Mouse (Mus musculus): ENCODE measurements around the gene Cysrt1. TPM values are rescaled to one million over a fixed set of nuclear protein-coding genes. Genes with fewer than 3 reads are reported as not detected.

Gene Cysrt1
- polyA plus RNA-seq, 1 experiment from 2014 or later: 0.59 TPM

DNA sequence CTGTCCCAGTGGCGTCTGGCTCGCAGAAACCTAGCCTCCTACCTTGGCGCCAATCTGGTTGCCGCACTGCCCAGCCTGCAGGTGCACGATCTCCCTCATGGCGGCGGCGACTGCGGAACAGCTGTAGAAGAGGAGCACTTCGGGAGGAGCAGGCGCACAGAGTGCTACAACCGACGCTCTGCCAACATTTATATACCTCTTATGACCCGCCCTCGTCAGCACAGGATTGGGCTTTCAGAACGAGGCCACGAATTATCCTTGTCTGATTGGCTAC is 17.8 kb downstream of the Cysrt1 start, which contains the start of gene Tubb4b:
Tubb4b (minus strand) TSS at position 211 of the 274 bp plus-strand sequence.
- peak within 1 kb of the TSS; percentile 89 for H3K4me3 ChIP-seq (replicated peaks; ENCODE audit: low read length)
- ATAC-seq (ENCODE audit: low FRiP score) (no peak), DNase-seq (ENCODE audit: low spot score) (no peak)
- WGBS: 0% methylated on average over 17 of the region's 17 CpGs
- H3K27ac ChIP-seq: peak within 1 kb of the TSS; percentile 95
- no peaks in the 10 kb centered on the region for H3K27me3 ChIP-seq (ENCODE audit: control insufficient read depth, insufficient read depth, low read length)
- peak within 1 kb of the TSS; percentile 87 for H3K9ac ChIP-seq
- H3K4me1 ChIP-seq (replicated peaks; ENCODE audit: control insufficient read depth, insufficient read depth, low read length): peaks cover 18% of the 10 kb centered on the region
- no peaks in the 10 kb centered on the region for H3K9me3 ChIP-seq (ENCODE audit: control insufficient read depth, low read length)
- peaks cover 9% of the 10 kb centered on the region for H3K36me3 ChIP-seq (replicated peaks; ENCODE audit: control insufficient read depth, insufficient read depth)
- peak within 1 kb of the TSS; percentile 86 for H3K4me2 ChIP-seq (replicated peaks)

DNA sequence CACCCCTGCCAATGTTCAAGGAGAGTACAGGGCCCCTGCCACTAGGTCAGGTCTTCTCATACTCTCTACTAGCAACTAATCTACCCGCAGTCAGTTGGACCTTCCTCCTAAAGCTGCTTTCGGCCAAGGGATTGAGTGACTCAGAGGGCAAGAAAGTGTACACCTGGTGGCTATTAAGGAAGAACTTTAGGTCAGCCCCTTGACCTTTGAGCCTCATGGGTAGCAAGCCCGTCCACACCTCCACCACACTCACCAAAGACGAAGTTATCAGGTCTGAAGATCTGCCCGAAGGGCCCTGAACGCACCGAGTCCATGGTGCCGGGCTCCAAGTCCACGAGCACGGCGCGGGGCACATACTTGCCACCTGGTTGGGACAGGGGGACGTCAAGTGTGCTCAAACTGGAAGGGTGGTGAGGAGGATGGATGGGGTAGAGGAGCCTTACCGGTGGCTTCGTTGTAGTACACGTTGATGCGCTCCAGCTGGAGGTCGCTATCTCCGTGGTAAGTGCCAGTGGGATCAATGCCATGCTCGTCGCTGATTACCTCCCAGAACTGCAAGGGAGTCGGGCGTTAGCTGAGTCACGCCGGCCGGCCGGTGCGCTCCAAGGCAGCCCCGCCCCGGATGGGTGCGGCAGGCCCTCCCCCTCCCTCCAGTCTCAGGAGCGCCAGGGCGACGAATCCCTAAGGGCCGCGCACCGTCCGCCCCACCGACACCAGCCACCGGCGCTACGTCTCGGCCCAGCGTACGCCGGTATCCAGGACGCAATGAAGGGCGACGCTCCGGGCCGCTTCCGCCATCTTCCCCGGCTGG is 18.4 kb downstream of the Cysrt1 start:
- peak overlapping the region; percentile 89 for H3K27ac ChIP-seq
- DNase-seq (ENCODE audit: low spot score): no peak
- H3K9ac ChIP-seq: peak overlapping the region; percentile 87
- peak; percentile 19 for ATAC-seq (ENCODE audit: low FRiP score)
- peaks cover 17% of the 10 kb centered on the region for H3K4me1 ChIP-seq (replicated peaks; ENCODE audit: control insufficient read depth, insufficient read depth, low read length)
- H3K4me3 ChIP-seq (replicated peaks; ENCODE audit: low read length): peak overlapping the region; percentile 89
- peaks cover 9% of the 10 kb centered on the region for H3K36me3 ChIP-seq (replicated peaks; ENCODE audit: control insufficient read depth, insufficient read depth)
- H3K9me3 ChIP-seq (ENCODE audit: control insufficient read depth, low read length): no peaks in the 10 kb centered on the region
- H3K27me3 ChIP-seq (ENCODE audit: control insufficient read depth, insufficient read depth, low read length): no peaks in the 10 kb centered on the region
- H3K4me2 ChIP-seq (replicated peaks): peak overlapping the region; percentile 86
- 3% methylated on average over 53 of the region's 53 CpGs for WGBS

DNA sequence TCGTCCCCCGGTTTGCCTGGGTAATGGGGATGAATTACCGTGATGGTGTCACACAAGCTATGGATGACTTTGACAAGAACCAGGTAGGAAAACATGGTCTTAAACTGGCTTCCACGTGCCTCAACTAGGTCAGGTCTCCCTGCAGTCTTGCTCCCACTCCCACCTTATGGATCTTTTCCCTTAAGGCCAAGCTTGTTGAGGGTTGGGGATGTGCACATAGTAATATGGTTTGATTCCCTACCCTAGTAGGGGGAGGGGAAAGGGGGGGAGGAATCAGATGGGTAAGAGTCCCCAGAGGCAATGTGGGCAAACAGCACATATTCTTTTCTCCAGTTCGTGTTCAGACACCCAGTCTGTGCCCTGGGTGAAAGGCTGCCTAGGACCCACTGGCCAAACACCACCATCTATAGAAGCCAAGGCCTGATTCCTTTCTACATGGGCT is 20.9 kb downstream of the Cysrt1 start:
- no peak overlapping the region for H3K27ac ChIP-seq
- no peaks in the 10 kb centered on the region for H3K27me3 ChIP-seq (ENCODE audit: control insufficient read depth, insufficient read depth, low read length)
- ATAC-seq (ENCODE audit: low FRiP score): no peak
- H3K4me3 ChIP-seq (replicated peaks; ENCODE audit: low read length): no peak overlapping the region
- H3K4me1 ChIP-seq (replicated peaks; ENCODE audit: control insufficient read depth, insufficient read depth, low read length): peaks cover 15% of the 10 kb centered on the region
- 78% methylated on average over 5 of the region's 5 CpGs for WGBS
- H3K4me2 ChIP-seq (replicated peaks): no peak overlapping the region
- H3K9me3 ChIP-seq (ENCODE audit: control insufficient read depth, low read length): no peaks in the 10 kb centered on the region
- no peak for DNase-seq (ENCODE audit: low spot score)
- H3K36me3 ChIP-seq (replicated peaks; ENCODE audit: control insufficient read depth, insufficient read depth): peaks cover 9% of the 10 kb centered on the region
- H3K9ac ChIP-seq: no peak overlapping the region

DNA sequence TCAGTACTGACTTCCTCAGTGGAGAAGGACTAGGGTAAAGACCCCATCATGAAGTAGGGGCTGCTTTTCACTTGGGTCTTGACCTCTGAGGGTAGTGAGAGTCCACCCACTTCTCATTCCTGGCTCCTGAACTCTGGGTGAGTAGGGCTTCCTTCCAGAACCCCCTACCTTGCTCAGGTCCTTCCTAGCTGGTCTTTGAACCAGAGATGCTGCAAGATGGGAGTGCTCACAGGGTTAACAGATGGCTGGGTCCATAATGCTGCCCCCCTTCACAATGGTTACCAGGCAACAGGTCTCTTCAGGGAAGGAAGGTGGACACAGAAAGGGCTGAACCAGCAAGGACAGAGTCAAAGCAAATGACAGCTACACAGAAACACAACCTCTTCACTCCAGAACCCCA is 23.8 kb downstream of the Cysrt1 start, which contains the start of gene Fam166a:
Fam166a (plus strand) TSS at position 301 of the 400 bp plus-strand sequence.
- H3K36me3 ChIP-seq (replicated peaks; ENCODE audit: control insufficient read depth, insufficient read depth): peaks cover 9% of the 10 kb centered on the region
- H3K9ac ChIP-seq: no peak within 1 kb of the TSS
- ATAC-seq (ENCODE audit: low FRiP score) (no peak), DNase-seq (ENCODE audit: low spot score) (no peak)
- no peak within 1 kb of the TSS for H3K4me3 ChIP-seq (replicated peaks; ENCODE audit: low read length)
- H3K27ac ChIP-seq: no peak within 1 kb of the TSS
- no peaks in the 10 kb centered on the region for H3K27me3 ChIP-seq (ENCODE audit: control insufficient read depth, insufficient read depth, low read length)
- H3K4me1 ChIP-seq (replicated peaks; ENCODE audit: control insufficient read depth, insufficient read depth, low read length): peaks cover 4% of the 10 kb centered on the region
- no peaks in the 10 kb centered on the region for H3K9me3 ChIP-seq (ENCODE audit: control insufficient read depth, low read length)
- H3K4me2 ChIP-seq (replicated peaks): no peak within 1 kb of the TSS

DNA sequence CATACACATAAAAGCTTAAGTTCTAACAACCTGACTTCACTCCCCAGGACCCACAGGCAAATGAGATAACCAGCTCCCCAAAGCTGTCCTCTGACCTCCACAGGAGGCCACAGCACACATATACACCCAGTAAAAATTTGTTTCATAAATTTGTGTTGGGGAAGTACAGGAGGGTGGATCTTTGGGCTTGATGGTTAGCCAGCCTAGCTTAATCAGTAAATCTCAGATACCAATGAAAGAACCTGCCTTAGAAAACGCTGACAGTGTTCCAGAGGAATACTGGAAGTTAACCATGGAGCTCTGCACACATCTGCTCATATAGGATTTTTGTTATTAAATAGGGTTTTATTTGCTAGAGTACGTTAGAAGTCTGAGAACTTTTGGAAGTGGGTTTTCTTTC is 24.6 kb downstream of the Cysrt1 start:
- H3K4me1 ChIP-seq (replicated peaks; ENCODE audit: control insufficient read depth, insufficient read depth, low read length): no peaks in the 10 kb centered on the region
- 62% methylated on average over 2 of the region's 2 CpGs for WGBS

DNA sequence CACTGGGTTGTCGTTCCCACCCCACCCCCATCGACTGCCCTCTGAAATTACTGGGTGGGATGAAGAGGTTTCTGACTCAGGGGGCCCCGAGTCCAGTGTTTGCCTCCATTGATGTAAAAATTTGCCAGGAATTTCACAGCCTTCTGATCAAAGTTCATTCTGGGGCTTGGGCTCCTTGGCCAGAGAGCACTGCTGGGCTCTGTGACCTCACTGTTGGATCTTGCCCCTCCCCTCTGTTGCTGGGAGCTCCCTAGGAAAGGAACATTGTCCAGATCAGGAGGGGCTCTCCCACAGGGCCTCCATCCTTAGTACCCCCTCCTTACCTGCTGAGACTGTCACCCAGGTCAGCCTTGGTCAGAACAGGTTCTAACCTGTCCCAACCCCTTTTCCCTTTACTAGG is 27.8 kb downstream of the Cysrt1 start, which contains the start of gene Stpg3:
Stpg3 (minus strand) TSS at position 194 of the 400 bp plus-strand sequence.
- ATAC-seq (ENCODE audit: low FRiP score) (no peak), DNase-seq (ENCODE audit: low spot score) (no peak)
- Histone ChIP-seq H3K4me2 (replicated peaks) (no peak within 1 kb of the TSS), H3K36me3 (replicated peaks; ENCODE audit: control insufficient read depth, insufficient read depth) (no peaks in the 10 kb centered on the region; the same call in 1 of the 2 replicates), H3K4me3 (replicated peaks; ENCODE audit: low read length) (no peak within 1 kb of the TSS), H3K9ac (no peak within 1 kb of the TSS), H3K27ac (no peak within 1 kb of the TSS), H3K9me3 (ENCODE audit: control insufficient read depth, low read length) (no peaks in the 10 kb centered on the region), H3K4me1 (replicated peaks; ENCODE audit: control insufficient read depth, insufficient read depth, low read length) (peaks cover 10% of the 10 kb centered on the region), H3K27me3 (ENCODE audit: control insufficient read depth, insufficient read depth, low read length) (no peaks in the 10 kb centered on the region)
- WGBS: 75% methylated on average over 3 of the region's 3 CpGs

More for the DNA sequence above, 24.6 kb downstream of the Cysrt1 start:
- no peak for DNase-seq (ENCODE audit: low spot score)
- Histone ChIP-seq H3K27ac (no peak overlapping the region), H3K36me3 (replicated peaks; ENCODE audit: control insufficient read depth, insufficient read depth) (peaks cover 9% of the 10 kb centered on the region), H3K27me3 (ENCODE audit: control insufficient read depth, insufficient read depth, low read length) (no peaks in the 10 kb centered on the region), H3K4me2 (replicated peaks) (no peak overlapping the region), H3K9ac (no peak overlapping the region), H3K4me3 (replicated peaks; ENCODE audit: low read length) (no peak overlapping the region), H3K9me3 (ENCODE audit: control insufficient read depth, low read length) (no peaks in the 10 kb centered on the region)
- no peak for ATAC-seq (ENCODE audit: low FRiP score)

DNA sequence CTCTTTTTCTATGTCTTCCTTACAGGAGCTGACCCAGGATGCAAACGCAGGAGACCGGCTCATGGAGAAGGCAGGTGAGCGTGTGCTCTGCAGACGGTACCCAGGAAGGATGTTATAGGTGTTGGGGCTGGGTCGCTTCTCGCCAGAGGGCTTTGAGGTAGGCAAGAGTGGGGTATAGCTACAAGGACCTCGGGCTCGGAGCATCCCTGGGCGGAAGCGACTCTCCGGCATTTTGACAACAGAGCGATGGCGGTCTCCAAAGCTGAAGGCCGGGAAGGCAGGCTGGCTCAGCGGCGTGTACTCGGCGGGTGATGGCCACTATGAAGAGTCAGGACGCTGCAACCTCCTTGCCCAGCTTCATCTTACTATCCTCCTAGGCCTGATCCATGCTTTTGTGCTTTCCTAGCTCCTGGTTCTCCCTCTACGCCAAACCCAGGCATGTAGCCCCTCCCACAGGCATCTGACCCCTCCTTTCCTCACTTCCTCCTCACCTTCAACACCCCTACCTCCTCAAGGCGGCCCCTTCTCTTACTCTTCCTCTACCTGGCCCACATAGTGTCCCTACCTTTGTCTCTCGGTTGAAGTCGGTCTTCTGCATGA is 28.9 kb downstream of the Cysrt1 start:
- H3K4me3 ChIP-seq (replicated peaks; ENCODE audit: low read length): no peak overlapping the region
- ATAC-seq (ENCODE audit: low FRiP score) (no peak), DNase-seq (ENCODE audit: low spot score) (no peak)
- no peak overlapping the region for H3K27ac ChIP-seq
- H3K9ac ChIP-seq: no peak overlapping the region
- H3K4me1 ChIP-seq (replicated peaks; ENCODE audit: control insufficient read depth, insufficient read depth, low read length): peaks cover 17% of the 10 kb centered on the region
- peaks cover 9% of the 10 kb centered on the region; the same call in 1 of the 2 replicates for H3K36me3 ChIP-seq (replicated peaks; ENCODE audit: control insufficient read depth, insufficient read depth)
- no peak overlapping the region for H3K4me2 ChIP-seq (replicated peaks)
- no peaks in the 10 kb centered on the region for H3K9me3 ChIP-seq (ENCODE audit: control insufficient read depth, low read length)
- 65% methylated on average over 23 of the region's 23 CpGs for WGBS
- no peaks in the 10 kb centered on the region for H3K27me3 ChIP-seq (ENCODE audit: control insufficient read depth, insufficient read depth, low read length)

DNA sequence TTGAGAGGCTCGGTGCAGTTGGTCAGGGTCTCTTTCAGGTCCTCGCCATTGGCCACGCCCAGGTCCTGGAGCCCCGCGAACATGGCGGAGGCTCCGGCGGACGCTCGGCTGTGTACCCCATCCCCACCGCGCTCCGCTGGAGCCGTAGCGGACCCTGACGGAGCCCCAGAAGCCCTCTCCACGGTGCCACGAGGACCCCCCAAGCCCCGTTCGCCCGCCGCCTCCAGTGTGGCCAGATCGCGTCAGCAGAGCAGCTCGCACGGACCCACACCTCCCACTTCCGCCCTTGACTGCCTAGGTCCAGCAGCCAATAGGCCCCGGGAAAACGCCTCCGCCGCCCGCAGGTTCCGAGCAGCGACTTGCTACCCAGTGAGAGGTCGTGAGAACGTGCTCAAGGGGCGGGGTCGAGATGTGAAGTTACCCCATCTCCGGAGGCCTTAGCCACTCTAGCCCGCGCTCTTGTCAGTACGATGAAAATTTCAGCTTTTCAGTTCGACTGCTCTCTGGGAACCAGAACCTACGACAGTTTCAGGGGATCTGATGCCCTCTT is 31.1 kb downstream of the Cysrt1 start, which contains the start of gene Nelfb:
Nelfb (minus strand) TSS at position 369 of the 550 bp plus-strand sequence.
- H3K9ac ChIP-seq: peak within 1 kb of the TSS; percentile 95
- WGBS: 0% methylated on average over 44 of the region's 44 CpGs
- DNase-seq (ENCODE audit: low spot score) (peak; percentile 83), ATAC-seq (ENCODE audit: low FRiP score) (peak; percentile 89)
- H3K4me1 ChIP-seq (replicated peaks; ENCODE audit: control insufficient read depth, insufficient read depth, low read length): peaks cover 17% of the 10 kb centered on the region
- H3K9me3 ChIP-seq (ENCODE audit: control insufficient read depth, low read length): no peaks in the 10 kb centered on the region
- peak within 1 kb of the TSS; percentile 90 for H3K4me2 ChIP-seq (replicated peaks)
- H3K27ac ChIP-seq: peak within 1 kb of the TSS; percentile 93
- H3K27me3 ChIP-seq (ENCODE audit: control insufficient read depth, insufficient read depth, low read length): no peaks in the 10 kb centered on the region
- peak within 1 kb of the TSS; percentile 97 for H3K4me3 ChIP-seq (replicated peaks; ENCODE audit: low read length)
- H3K36me3 ChIP-seq (replicated peaks; ENCODE audit: control insufficient read depth, insufficient read depth): peaks cover 21% of the 10 kb centered on the region

DNA sequence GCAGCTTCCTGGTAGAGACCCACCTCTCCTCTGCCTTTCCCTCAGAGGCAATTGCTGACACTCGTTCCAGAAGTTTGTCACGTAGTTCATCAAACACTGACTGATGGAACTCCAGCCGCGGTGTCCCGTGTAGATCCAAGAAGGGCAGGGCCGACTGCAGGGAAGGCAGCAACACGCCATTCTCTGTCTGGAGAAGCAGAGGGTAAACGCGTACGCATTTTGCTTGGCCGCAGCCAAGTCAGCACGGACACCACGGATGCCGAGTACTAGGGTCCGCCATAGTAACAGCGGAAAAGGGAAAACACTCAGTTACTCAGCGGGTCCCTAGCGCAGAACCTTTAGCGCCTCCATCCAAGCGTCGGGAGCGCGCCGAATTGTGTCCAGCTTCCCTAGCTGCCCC is 31.6 kb downstream of the Cysrt1 start:
- Histone ChIP-seq H3K36me3 (replicated peaks; ENCODE audit: control insufficient read depth, insufficient read depth) (peaks cover 26% of the 10 kb centered on the region), H3K9ac (peak overlapping the region; percentile 95), H3K4me1 (replicated peaks; ENCODE audit: control insufficient read depth, insufficient read depth, low read length) (peaks cover 17% of the 10 kb centered on the region), H3K4me3 (replicated peaks; ENCODE audit: low read length) (peak overlapping the region; percentile 97), H3K27me3 (ENCODE audit: control insufficient read depth, insufficient read depth, low read length) (no peaks in the 10 kb centered on the region), H3K4me2 (replicated peaks) (peak overlapping the region; percentile 90), H3K27ac (peak overlapping the region; percentile 93), H3K9me3 (ENCODE audit: control insufficient read depth, low read length) (no peaks in the 10 kb centered on the region)
- ATAC-seq (ENCODE audit: low FRiP score): no peak; the same call in 1 of the 2 replicates
- under 1% methylated on average over 24 of the region's 24 CpGs for WGBS
- no peak for DNase-seq (ENCODE audit: low spot score)
